Mouse (Mus musculus): Measurements from ENCODE around the gene Kif5c. TPM values are rescaled to one million over a fixed set of nuclear protein-coding genes. Genes with fewer than 3 reads are reported as not detected.

The Kif5c gene
- total RNA-seq, 2 experiments from 2014 or later, result 0.24 to 1.1 TPM

GRCm38 (mm10) chr2:49773194-49773931 lies 154.3 kb downstream of the Kif5c start:
- intact Hi-C loops (cut with DNase I), result no loop called here
- DNase-seq, result no peak

GRCm38 (mm10) chr2:49774180-49774579 lies 155.1 kb downstream of the Kif5c start:
- intact Hi-C loops (cut with DNase I), result no loop called here
- DNase-seq, result no peak

- no peak for DNase-seq
- intact Hi-C loops (cut with DNase I), result no loop called here
These were observed 156.1 kb downstream of the Kif5c start for GRCm38 (mm10) chr2:49775187-49775586.

- no peak for DNase-seq
- intact Hi-C loops (cut with DNase I), result no loop called here
These were observed 156.6 kb downstream of the Kif5c start for GRCm38 (mm10) chr2:49775735-49776134.

GRCm38 (mm10) chr2:49776407-49776806 lies 157.3 kb downstream of the Kif5c start:
- no peak for DNase-seq
- intact Hi-C loops (cut with DNase I), result no loop called here

- no peak for DNase-seq
- intact Hi-C loops (cut with DNase I), result no loop called here
These were observed 168.4 kb downstream of the Kif5c start, which contains the start of gene Lypd6b for GRCm38 (mm10) chr2:49787376-49788050. Lypd6b (plus strand) TSS chr2:49787688.

GRCm38 (mm10) chr2:49788051-49788418 lies 168.9 kb downstream of the Kif5c start:
- intact Hi-C loops (cut with DNase I), result no loop called here

GRCm38 (mm10) chr2:49788643-49789042 lies 169.5 kb downstream of the Kif5c start:
- intact Hi-C loops (cut with DNase I), result no loop called here
- DNase-seq, result no peak

More at GRCm38 (mm10) chr2:49788051-49788418, 168.9 kb downstream of the Kif5c start:
- DNase-seq, result no peak

GRCm38 (mm10) chr2:49789078-49789477 lies 170.0 kb downstream of the Kif5c start:
- no peak for DNase-seq
- intact Hi-C loops (cut with DNase I), result no loop called here

GRCm38 (mm10) chr2:49789504-49789903 lies 170.4 kb downstream of the Kif5c start:
- intact Hi-C loops (cut with DNase I), result no loop called here
- no peak for DNase-seq

- DNase-seq, result peak; percentile 11 to 23
- intact Hi-C loops (cut with DNase I), result no loop called here
These were observed 178.5 kb downstream of the Kif5c start for GRCm38 (mm10) chr2:49797444-49798143.

GRCm38 (mm10) chr2:49804448-49804847 lies 185.3 kb downstream of the Kif5c start:
- intact Hi-C loops (cut with DNase I), result no loop called here
- DNase-seq, result no peak

GRCm38 (mm10) chr2:49805736-49806371 lies 186.8 kb downstream of the Kif5c start:
- intact Hi-C loops (cut with DNase I), result no loop called here
- DNase-seq, result no peak

- intact Hi-C loops (cut with DNase I), result no loop called here
- DNase-seq, result no peak
These were observed 190.4 kb downstream of the Kif5c start for GRCm38 (mm10) chr2:49809496-49809895.

- intact Hi-C loops (cut with DNase I), result no loop called here
- no peak for DNase-seq
These were observed 192.3 kb downstream of the Kif5c start for GRCm38 (mm10) chr2:49811420-49811819.

GRCm38 (mm10) chr2:49811871-49812363 lies 192.8 kb downstream of the Kif5c start:
- peak in 1 of 2 experiments; percentile 7 for DNase-seq

GRCm38 (mm10) chr2:49813151-49813550 lies 194.1 kb downstream of the Kif5c start:
- DNase-seq, result no peak
- intact Hi-C loops (cut with DNase I), result no loop called here

More at GRCm38 (mm10) chr2:49811871-49812363, 192.8 kb downstream of the Kif5c start:
- intact Hi-C loops (cut with DNase I), result no loop called here

GRCm38 (mm10) chr2:49814011-49814410 lies 194.9 kb downstream of the Kif5c start:
- intact Hi-C loops (cut with DNase I), result no loop called here
- DNase-seq, result no peak

GRCm38 (mm10) chr2:49815696-49816320 lies 196.7 kb downstream of the Kif5c start:
- DNase-seq, result no peak
- intact Hi-C loops (cut with DNase I), result no loop called here

GRCm38 (mm10) chr2:49816549-49816948 lies 197.5 kb downstream of the Kif5c start:
- DNase-seq, result no peak
- intact Hi-C loops (cut with DNase I), result no loop called here
